Mouse (Mus musculus) ES-Bruce4 (cell line): ENCODE data around the gene Gpr18.

ENCODE experiments used
- CTCF ChIP-seq: IDR thresholded peaks from one replicate; pipeline ENCODE4 v1.8.1; 2011; ENCODE audit warnings: low read depth, low read length
- EP300 ChIP-seq: IDR thresholded peaks from 2 replicates; pipeline ENCODE4 v1.6.1; 2011; ENCODE audit warnings: low read depth, low read length; ENCODE audit not compliant: insufficient read depth

GRCm38 (mm10) chr14:121961496-121962127, 46.0 kb upstream of the Gpr18 start:
- no peak for TF ChIP-seq CTCF
- TF ChIP-seq EP300, result no peak
